ENCODE assay signal across 9 mouse cellular contexts in genomic region chr1:126865591-126866086, GRCm38 (mm10). TPM values are rescaled to one million over a fixed set of nuclear protein-coding genes. Genes with fewer than 3 reads are reported as not detected.
DNase-seq lines count a peak whose midpoint lies in the region; ATAC-seq lines count a peak whose summit lies in the region.
"Had no signal": no experiment of that assay in that cellular context is flagged by ENCODE, and none has a peak within 500 bp of the region (broad histone marks: within the 10 kb centered on the region; RNA-seq: fewer than 3 reads in every experiment).

No protein-coding gene starts in this region.

- 6% methylated on average over 7 of the region's 7 CpGs for WGBS in forebrain, embryonic 14.5 days
- 8% methylated on average over 7 of the region's 7 CpGs for WGBS in neural tube, embryonic 13.5 days

- no peak overlapping the region for H3K4me3 ChIP-seq in forebrain, embryonic 14.5 days (ENCODE audit: low read depth, low read length)
- H3K4me3 ChIP-seq in neural tube, embryonic 13.5 days, result no peak overlapping the region

- ATAC-seq in forebrain, embryonic 14.5 days, result peak; percentile 83
- ATAC-seq in neural tube, embryonic 13.5 days (ENCODE audit: low read depth), result peak; percentile 93
- no peak for ATAC-seq in erythroblast, adult 5-6 weeks (replicated peaks; ENCODE audit: low FRiP score, poor library complexity, severe bottlenecking)
- ATAC-seq: Patski had no signal

- peaks cover 9% of the 10 kb centered on the region; the same call in 1 of the 2 replicates for H3K4me1 ChIP-seq in forebrain, embryonic 14.5 days (ENCODE audit: control insufficient read depth, insufficient read depth, low read length)
- H3K4me1 ChIP-seq in neural tube, embryonic 13.5 days (replicated peaks), result peaks cover 21% of the 10 kb centered on the region

- no peaks in the 10 kb centered on the region for H3K9me3 ChIP-seq in forebrain, embryonic 14.5 days (replicated peaks; ENCODE audit: control insufficient read depth, low read length)
- no peaks in the 10 kb centered on the region for H3K9me3 ChIP-seq in neural tube, embryonic 13.5 days

- peak overlapping the region; percentile 66 for H3K27ac ChIP-seq in forebrain, embryonic 14.5 days (ENCODE audit: low read depth, low read length)
- H3K27ac ChIP-seq in neural tube, embryonic 13.5 days (replicated peaks), result peak overlapping the region; percentile 63

- DNase-seq in cerebellum, adult 9-11 months, result peak; percentile 56
- DNase-seq in forebrain, embryonic 14.5 days (ENCODE audit: low spot score), result peak; percentile 74
- peak; percentile 9 to 11 for DNase-seq in layer of hippocampus, postnatal 25 days (ENCODE audit: extremely low spot score in 1 of 2, low spot score in 1 of 2)
- no peak for DNase-seq in thymus, postnatal 10 days (ENCODE audit: low spot score in 2 of 2)
- no peak for DNase-seq in adrenal gland, postnatal 36 days
- DNase-seq in heart, postnatal 4 days, result no peak

- no peaks in the 10 kb centered on the region for H3K27me3 ChIP-seq in forebrain, embryonic 14.5 days (replicated peaks; ENCODE audit: control insufficient read depth, insufficient read depth, low read length)
- no peaks in the 10 kb centered on the region for H3K27me3 ChIP-seq in neural tube, embryonic 13.5 days
- H3K27me3 ChIP-seq: Patski had no signal

- H3K36me3 ChIP-seq in forebrain, embryonic 14.5 days (ENCODE audit: control insufficient read depth, insufficient read depth, low read length), result no peaks in the 10 kb centered on the region
- H3K36me3 ChIP-seq in neural tube, embryonic 13.5 days, result no peaks in the 10 kb centered on the region

- H3K9ac ChIP-seq in forebrain, embryonic 14.5 days (ENCODE audit: low read length), result no peak overlapping the region
- no peak overlapping the region for H3K9ac ChIP-seq in neural tube, embryonic 13.5 days

- H3K4me2 ChIP-seq in forebrain, embryonic 14.5 days (ENCODE audit: low read length), result peak overlapping the region; percentile 7; the same call in 1 of the 2 replicates
- no peak overlapping the region for H3K4me2 ChIP-seq in neural tube, embryonic 13.5 days

RNA-seq across cellular contexts. Expression of gene Nckap5, which starts 35.0 kb away (rescaled TPM):
- polyA plus RNA-seq in forebrain, embryonic 14.5 days (2014; fragmentation: Nextera tagmentation; extraction: Ambion mirVana), result 16.6 and 23.5 TPM in 2 replicates
- total RNA-seq in layer of hippocampus, postnatal 25 days (2021), result 10 to 100 TPM in 1 of 2 experiments, 1 to 10 TPM in 1; 9.1 to 13.8 TPM
- 18.3 and 18.6 TPM in 2 replicates for polyA plus RNA-seq in neural tube, embryonic 13.5 days (2015; fragmentation: Nextera tagmentation; extraction: Ambion mirVana)
- 0.19 TPM in 1 of 2 replicates, not detected in the other for total RNA-seq in erythroblast, adult 5-6 weeks (2015; ENCODE audit: low replicate concordance)
- 1.7 TPM in 1 of 2 replicates, not detected in the other for total RNA-seq in erythroblast, adult 5-6 weeks (2017; ENCODE audit: low replicate concordance)
- total RNA-seq in adrenal gland, postnatal 36 days (2021), result 10 to 100 TPM; 39.0 to 79.2 TPM
- total RNA-seq in heart, postnatal 4 days (2021), result 10 to 100 TPM; 19.1 to 20.4 TPM

Comparison
In these comparisons a context has a peak if more than half of its experiments do, and no peak if none do; other contexts are left out.
1. DNase-seq: peak in cerebellum, adult 9-11 months (single experiment), forebrain, embryonic 14.5 days (single experiment) and layer of hippocampus, postnatal 25 days (2 of 2); none in thymus, postnatal 10 days (0 of 2), adrenal gland, postnatal 36 days (0 of 2) and heart, postnatal 4 days (single experiment).